Mouse (Mus musculus) CH12.LX (cell line): ENCODE measurements at regions not wholly inside any gene's neighbourhood (a gene's known extent, or its start where the extent isn't known, plus 50 kb on each side); places are given as distances from the start of the nearest gene placed in this dataset.

Source experiments
- ELF1 ChIP-seq: IDR thresholded peaks from 2 replicates; pipeline ENCODE4 v1.6.1; 2014; ENCODE audit warnings: low read depth, mild to moderate bottlenecking, inconsistent platforms, low read length, improper control_type of control experiment
- EP300 ChIP-seq: IDR thresholded peaks from 2 replicates; pipeline ENCODE4 v1.6.1; 2011; ENCODE audit warnings: low read length, improper control_type of control experiment
- USF1 ChIP-seq: IDR thresholded peaks from 2 replicates; pipeline ENCODE4 v1.6.1; 2014; ENCODE audit warnings: low read depth, mild to moderate bottlenecking, inconsistent platforms, low read length, improper control_type of control experiment

DNA sequence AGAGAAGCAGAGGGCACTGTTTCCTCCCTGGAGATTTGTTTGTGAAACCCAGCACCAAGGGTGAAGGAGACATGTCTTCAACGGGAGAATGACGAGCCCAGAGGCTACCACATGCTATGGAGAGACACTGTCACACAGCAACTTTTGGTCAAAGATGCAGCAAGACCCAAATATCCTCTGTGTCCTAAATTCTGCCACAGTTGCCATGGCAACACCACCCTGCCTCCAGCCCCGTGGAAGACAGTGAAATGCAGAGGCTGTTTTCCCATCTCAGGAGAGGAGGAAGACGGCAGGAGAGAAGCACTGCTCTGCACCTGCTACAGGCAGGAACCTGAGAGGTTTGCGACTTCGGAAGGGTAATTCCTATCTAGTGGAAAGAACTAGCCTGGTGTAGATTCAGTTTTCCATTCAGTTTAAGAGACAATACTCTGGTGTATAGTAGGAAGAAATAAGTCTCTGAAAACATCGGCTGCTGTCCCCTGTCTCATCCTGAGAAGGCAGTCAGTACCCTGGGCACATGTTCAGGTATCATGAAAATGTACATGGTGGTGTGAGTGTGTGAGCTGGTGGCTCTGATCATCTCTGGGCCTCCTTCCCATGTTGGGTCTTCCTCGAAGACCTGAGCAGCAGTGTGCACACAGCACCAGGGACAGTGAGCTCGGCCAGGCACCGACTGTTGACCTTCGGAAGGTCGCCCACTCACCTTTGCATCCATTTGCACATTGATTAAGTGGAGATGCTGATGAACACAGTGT lies 333.6 kb downstream of the Agtpbp1 start:
- TF ChIP-seq ELF1 (no peak), USF1 (no peak), EP300 (no peak)
